Mouse (Mus musculus) liver, adult 2 months (tissue): ENCODE data around the gene Hist1h2bk.

Source experiments
- CTCF ChIP-seq: fragments of 200-500 bp; IDR thresholded peaks from 2 replicates; pipeline ENCODE4 v1.5.1; 2011; ENCODE audit warnings: low read depth, low read length, control low read depth
- POLR2A ChIP-seq: fragments of 200-500 bp; IDR thresholded peaks from 2 replicates; pipeline ENCODE4 v1.6.1; 2011; ENCODE audit warnings: low read length, control low read depth; ENCODE audit not compliant: insufficient read depth; ENCODE audit errors: extremely low read depth

DNA sequence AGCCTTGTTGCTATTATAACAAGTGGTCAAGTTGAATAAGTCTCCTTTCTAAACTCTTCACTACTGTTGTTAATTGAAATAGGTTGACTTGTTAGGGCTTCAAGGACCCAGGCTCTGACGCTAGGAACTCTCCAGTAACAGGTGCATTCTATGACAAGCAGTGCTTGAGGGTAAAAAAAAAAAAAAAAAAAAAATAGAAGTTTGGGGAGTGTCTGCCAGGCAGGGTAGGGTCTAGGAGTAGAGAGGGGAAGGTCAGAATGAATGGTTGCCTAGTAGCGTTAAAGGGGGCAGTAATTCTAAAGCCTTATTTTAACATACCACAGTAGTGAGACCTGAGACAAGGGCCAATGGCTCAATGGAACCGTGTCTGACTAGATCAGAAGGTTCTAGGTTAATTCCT, 37.3 kb upstream of the Hist1h2bk start:
- TF ChIP-seq POLR2A (no peak), CTCF (no peak)
